ENCODE assay signal across 9 mouse cellular contexts in genomic region chr11:75281380-75282256, GRCm38 (mm10).
DNase-seq lines count a peak whose midpoint lies in the region; ATAC-seq lines count a peak whose summit lies in the region.
"Had no signal": no experiment of that assay in that cellular context is flagged by ENCODE, and none has a peak within 500 bp of the region (broad histone marks: within the 10 kb centered on the region; RNA-seq: fewer than 3 reads in every experiment).

No protein-coding gene starts in this region.

- peaks cover 29% of the 10 kb centered on the region for H3K27me3 ChIP-seq in heart, embryonic 13.5 days (replicated peaks)
- H3K27me3 ChIP-seq in embryonic facial prominence, embryonic 10.5 days (replicated peaks; ENCODE audit: low read depth, poor library complexity, severe bottlenecking) = peaks cover 59% of the 10 kb centered on the region
- 0 out of 2 replicates have a peak, but pooled peaks cover 8% of the 10 kb centered on the region for H3K27me3 ChIP-seq in hindbrain, embryonic 15.5 days
- H3K27me3 ChIP-seq in midbrain, embryonic 14.5 days (ENCODE audit: control insufficient read depth, insufficient read depth, low read length) = peaks cover 8% of the 10 kb centered on the region; the same call in 1 of the 2 replicates

- ATAC-seq in heart, embryonic 13.5 days (ENCODE audit: extremely low read depth, insufficient number of reproducible peaks, low FRiP score, low TSS enrichment) = no peak
- ATAC-seq in hindbrain, embryonic 15.5 days (ENCODE audit: low FRiP score, low read depth) = no peak
- ATAC-seq in midbrain, embryonic 14.5 days (ENCODE audit: low FRiP score, low TSS enrichment) = no peak

- H3K9me3 ChIP-seq in heart, embryonic 13.5 days = no peaks in the 10 kb centered on the region
- H3K9me3 ChIP-seq in embryonic facial prominence, embryonic 10.5 days = no peaks in the 10 kb centered on the region
- H3K9me3 ChIP-seq in hindbrain, embryonic 15.5 days = no peaks in the 10 kb centered on the region
- no peaks in the 10 kb centered on the region for H3K9me3 ChIP-seq in midbrain, embryonic 14.5 days (ENCODE audit: control insufficient read depth, low read length)

- peak overlapping the region; percentile 68 for H3K9ac ChIP-seq in heart, embryonic 13.5 days
- peak overlapping the region; percentile 26; the same call in 1 of the 2 replicates for H3K9ac ChIP-seq in hindbrain, embryonic 15.5 days
- H3K9ac ChIP-seq in midbrain, embryonic 14.5 days (replicated peaks; ENCODE audit: low read length) = peak overlapping the region; percentile 39

- peaks cover 59% of the 10 kb centered on the region for H3K4me1 ChIP-seq in heart, embryonic 13.5 days
- peaks cover 57% of the 10 kb centered on the region for H3K4me1 ChIP-seq in embryonic facial prominence, embryonic 10.5 days
- peaks cover 51% of the 10 kb centered on the region for H3K4me1 ChIP-seq in hindbrain, embryonic 15.5 days (replicated peaks)
- peaks cover 46% of the 10 kb centered on the region for H3K4me1 ChIP-seq in midbrain, embryonic 14.5 days (ENCODE audit: control insufficient read depth, insufficient read depth, low read length)

- no peaks in the 10 kb centered on the region for H3K36me3 ChIP-seq in heart, embryonic 13.5 days
- no peaks in the 10 kb centered on the region for H3K36me3 ChIP-seq in embryonic facial prominence, embryonic 10.5 days (replicated peaks)
- H3K36me3 ChIP-seq in hindbrain, embryonic 15.5 days = no peaks in the 10 kb centered on the region
- H3K36me3 ChIP-seq in midbrain, embryonic 14.5 days (ENCODE audit: control insufficient read depth, insufficient read depth, low read length) = no peaks in the 10 kb centered on the region

- H3K4me2 ChIP-seq in heart, embryonic 13.5 days = peak overlapping the region; percentile 52
- H3K4me2 ChIP-seq in hindbrain, embryonic 15.5 days = peak overlapping the region; percentile 52
- H3K4me2 ChIP-seq in midbrain, embryonic 14.5 days (ENCODE audit: low read length) = peak overlapping the region; percentile 44

- DNase-seq in heart, adult 18-20 months = no peak
- DNase-seq in embryonic facial prominence, embryonic 10.5 days (ENCODE audit: low spot score) = no peak
- peak; percentile 67 for DNase-seq in midbrain, embryonic 14.5 days
- no peak for DNase-seq in gastrocnemius, adult 8-10 months (ENCODE audit: low spot score in 2 of 2)
- DNase-seq in layer of hippocampus, postnatal 14 days (ENCODE audit: low spot score in 2 of 2) = no peak
- DNase-seq in frontal cortex, postnatal 14 days (ENCODE audit: low spot score in 2 of 2) = no peak
- DNase-seq: heart, postnatal 10 days had no signal

- 13% methylated on average over 29 of the region's 29 CpGs for WGBS in heart, embryonic 13.5 days
- 6% methylated on average over 29 of the region's 29 CpGs for WGBS in embryonic facial prominence, embryonic 10.5 days
- 6% methylated on average over 29 of the region's 29 CpGs for WGBS in hindbrain, embryonic 15.5 days
- 6% methylated on average over 29 of the region's 29 CpGs for WGBS in midbrain, embryonic 14.5 days

- H3K27ac ChIP-seq in heart, embryonic 13.5 days (replicated peaks) = 0 out of 2 replicates have a peak overlapping the region, but pooled peaks have one; percentile 22
- no peak overlapping the region for H3K27ac ChIP-seq in embryonic facial prominence, embryonic 10.5 days (replicated peaks)
- H3K27ac ChIP-seq in hindbrain, embryonic 15.5 days (replicated peaks) = peak overlapping the region; percentile 39; the same call in 1 of the 2 replicates
- peak overlapping the region; percentile 60; the same call in 1 of the 2 replicates for H3K27ac ChIP-seq in midbrain, embryonic 14.5 days (replicated peaks; ENCODE audit: low read depth, low read length)

- H3K4me3 ChIP-seq in heart, embryonic 13.5 days = peak overlapping the region; percentile 18
- H3K4me3 ChIP-seq in embryonic facial prominence, embryonic 10.5 days = peak overlapping the region; percentile 42
- H3K4me3 ChIP-seq in hindbrain, embryonic 15.5 days = peak overlapping the region; percentile 21
- H3K4me3 ChIP-seq in midbrain, embryonic 14.5 days (replicated peaks; ENCODE audit: low read depth, low read length) = peak overlapping the region; percentile 1; the same call in 1 of the 2 replicates
